Mouse (Mus musculus): ENCODE data around the gene Btbd7.

GRCm38 (mm10) chr12:102877301-102878030 lies 805 bp downstream of the Btbd7 start:
- TF ChIP-seq CTCF (IDR thresholded peaks at IDR 0.05; ENCODE audit: control insufficient read depth, insufficient read depth, low read length) (no peak), POLR2A (IDR thresholded peaks at IDR 0.05; ENCODE audit: borderline replicate concordance, control insufficient read depth, low read depth, low read length) (no peak)
